Mouse (Mus musculus): ENCODE measurements at regions not wholly inside any gene's neighbourhood (a gene's known extent, or its start where the extent isn't known, plus 50 kb on each side); places are given as distances from the start of the nearest gene placed in this dataset.

- TF ChIP-seq POLR2A (IDR thresholded peaks at IDR 0.05; ENCODE audit: low read depth, low read length) (no peak), CTCF (IDR thresholded peaks at IDR 0.05; ENCODE audit: borderline replicate concordance, insufficient read depth, low read length) (no peak)
Observed at GRCm38 (mm10) chr12:47412251-47412650, 593.5 kb upstream of the Nova1 start.
